Mouse (Mus musculus) yolk sac, embryonic 10.5 days (tissue): ENCODE measurements around the gene Acap1.

Experiments used
- DNase-seq: peaks from one replicate; pipeline ENCODE4 v3.0.0-alpha.2; 2017; ENCODE audit warnings: low spot score

Acap1 gene

GRCm38 (mm10) chr11:69837604-69837951 is 57.8 kb downstream of the Acap1 start, which contains the start of gene Nlgn2:
Gene Nlgn2, minus strand, starts transcription at chr11:69837784.
- no peak for DNase-seq

GRCm38 (mm10) chr11:69836703-69837576 is 58.4 kb downstream of the Acap1 start:
- DNase-seq, result peak; percentile 13

GRCm38 (mm10) chr11:69835966-69836335 is 59.4 kb downstream of the Acap1 start:
- no peak for DNase-seq

GRCm38 (mm10) chr11:69835326-69835965 is 59.9 kb downstream of the Acap1 start:
- no peak for DNase-seq

GRCm38 (mm10) chr11:69834001-69834549 is 61.3 kb downstream of the Acap1 start:
- DNase-seq, result peak; percentile 22

- no peak for DNase-seq
Measured at GRCm38 (mm10) chr11:69833554-69833953, 61.8 kb downstream of the Acap1 start.
